Mouse (Mus musculus) stomach, embryonic 15.5 days (tissue): ENCODE measurements at regions not wholly inside any gene's neighbourhood (a gene's known extent, or its start where the extent isn't known, plus 50 kb on each side); places are given as distances from the start of the nearest gene placed in this dataset.

Source experiments
- ATAC-seq: fragments of 200-750 bp; cut with Nextera tagmentation; 2 replicates; pipeline ENCODE4 v1.8.0; 2017; ENCODE audit warnings: low read depth, moderate number of reproducible peaks, moderate TSS enrichment; ENCODE audit not compliant: insufficient read depth, low FRiP score
- H3K27ac ChIP-seq: fragments of 300-500 bp; sonication (generic); 2 replicates; pipeline ENCODE4 v1.5.1; 2015; ENCODE audit warnings: mild to moderate bottlenecking, inconsistent platforms
- H3K27me3 ChIP-seq: fragments of 300-500 bp; sonication (generic); replicated peaks from 2 replicates; pipeline ENCODE4 v1.6.1; 2015; ENCODE audit warnings: inconsistent platforms
- H3K36me3 ChIP-seq: fragments of 300-500 bp; sonication (generic); 2 replicates; pipeline ENCODE4 v1.6.1; 2015; ENCODE audit warnings: inconsistent platforms
- H3K4me1 ChIP-seq: fragments of 300-500 bp; sonication (generic); 2 replicates; pipeline ENCODE4 v1.6.1; 2015; ENCODE audit warnings: inconsistent platforms
- H3K4me2 ChIP-seq: fragments of 300-500 bp; sonication (generic); 2 replicates; pipeline ENCODE4 v1.6.1; 2015; ENCODE audit warnings: mild to moderate bottlenecking, inconsistent platforms
- H3K4me3 ChIP-seq: fragments of 300-500 bp; sonication (generic); replicated peaks from 2 replicates; pipeline ENCODE4 v1.5.1; 2015; ENCODE audit warnings: inconsistent platforms
- H3K9ac ChIP-seq: fragments of 300-500 bp; sonication (generic); 2 replicates; pipeline ENCODE4 v1.6.1; 2015; ENCODE audit warnings: inconsistent platforms
- H3K9me3 ChIP-seq: fragments of 300-500 bp; sonication (generic); 2 replicates; pipeline ENCODE4 v1.6.1; 2016; ENCODE audit warnings: inconsistent platforms
- WGBS: fragments of 180-500 bp; shearing (Covaris S2); methylation state at CpG from one replicate; pipeline ENCODE4 v1.1.7; 2015; 5-methylcytosine and 5-hydroxymethylcytosine counted together

- H3K9ac ChIP-seq, result no peak overlapping the region
- no peaks in the 10 kb centered on the region for H3K36me3 ChIP-seq
- H3K9me3 ChIP-seq, result no peaks in the 10 kb centered on the region
- no peak for ATAC-seq
- H3K27ac ChIP-seq, result 0 out of 2 replicates have a peak overlapping the region, but pooled peaks have one; percentile 11
- H3K4me2 ChIP-seq, result no peak overlapping the region
- H3K4me3 ChIP-seq, result no peak overlapping the region
- WGBS, result 68% methylated on average over 5 of the region's 5 CpGs
- no peaks in the 10 kb centered on the region for H3K27me3 ChIP-seq
- peaks cover 37% of the 10 kb centered on the region for H3K4me1 ChIP-seq
Observed at GRCm38 (mm10) chr2:30682146-30682825, 87.4 kb downstream of the Cstad start.

GRCm38 (mm10) chr2:30681642-30682041 is 86.8 kb downstream of the Cstad start:
- WGBS, result 52% methylated on average over 2 of the region's 2 CpGs
- Histone ChIP-seq H3K9me3 (no peaks in the 10 kb centered on the region), H3K4me3 (no peak overlapping the region), H3K4me2 (no peak overlapping the region), H3K4me1 (peaks cover 35% of the 10 kb centered on the region), H3K27me3 (no peaks in the 10 kb centered on the region), H3K27ac (no peak overlapping the region), H3K36me3 (no peaks in the 10 kb centered on the region), H3K9ac (no peak overlapping the region)
- ATAC-seq, result no peak

GRCm38 (mm10) chr2:30679041-30679440 is 84.2 kb downstream of the Cstad start:
- no peak overlapping the region for H3K9ac ChIP-seq
- no peak overlapping the region for H3K4me3 ChIP-seq
- H3K27me3 ChIP-seq, result no peaks in the 10 kb centered on the region
- no peak for ATAC-seq
- H3K9me3 ChIP-seq, result no peaks in the 10 kb centered on the region
- no peak overlapping the region for H3K27ac ChIP-seq
- no peaks in the 10 kb centered on the region for H3K36me3 ChIP-seq
- no peak overlapping the region for H3K4me2 ChIP-seq
- peaks cover 27% of the 10 kb centered on the region for H3K4me1 ChIP-seq

- H3K27ac ChIP-seq, result peak overlapping the region; percentile 95
- H3K27me3 ChIP-seq, result no peaks in the 10 kb centered on the region
- peak overlapping the region; percentile 34; the same call in 1 of the 2 replicates for H3K9ac ChIP-seq
- H3K36me3 ChIP-seq, result no peaks in the 10 kb centered on the region
- peaks cover 27% of the 10 kb centered on the region for H3K4me1 ChIP-seq
- peak; percentile 15; the same call in 1 of the 2 replicates for ATAC-seq
- peak overlapping the region; percentile 30 for H3K4me3 ChIP-seq
- H3K9me3 ChIP-seq, result no peaks in the 10 kb centered on the region
- peak overlapping the region; percentile 72 for H3K4me2 ChIP-seq
- WGBS, result 7% methylated on average over 5 of the region's 5 CpGs
Observed at GRCm38 (mm10) chr2:30677498-30677897, 82.7 kb downstream of the Cstad start.

GRCm38 (mm10) chr2:30676833-30677459 is 82.1 kb downstream of the Cstad start:
- under 1% methylated on average over 44 of the region's 44 CpGs for WGBS
- Histone ChIP-seq H3K36me3 (no peaks in the 10 kb centered on the region), H3K27ac (peak overlapping the region; percentile 95), H3K4me2 (peak overlapping the region; percentile 72), H3K4me1 (peaks cover 27% of the 10 kb centered on the region), H3K9ac (peak overlapping the region; percentile 34; the same call in 1 of the 2 replicates), H3K27me3 (no peaks in the 10 kb centered on the region), H3K9me3 (no peaks in the 10 kb centered on the region), H3K4me3 (peak overlapping the region; percentile 30)
- ATAC-seq, result peak; percentile 70

GRCm38 (mm10) chr2:30676450-30676832 is 81.6 kb downstream of the Cstad start:
- WGBS, result 13% methylated on average over 7 of the region's 7 CpGs
- no peaks in the 10 kb centered on the region for H3K9me3 ChIP-seq
- H3K4me2 ChIP-seq, result peak overlapping the region; percentile 72
- H3K36me3 ChIP-seq, result no peaks in the 10 kb centered on the region
- H3K4me3 ChIP-seq, result peak overlapping the region; percentile 30
- 0 out of 2 replicates have a peak overlapping the region, but pooled peaks have one; percentile 4 for H3K9ac ChIP-seq
- H3K27me3 ChIP-seq, result no peaks in the 10 kb centered on the region
- peak; percentile 4; the same call in 1 of the 2 replicates for ATAC-seq
- H3K27ac ChIP-seq, result peak overlapping the region; percentile 95
- peaks cover 26% of the 10 kb centered on the region for H3K4me1 ChIP-seq

- WGBS, result 86% methylated on average over 2 of the region's 2 CpGs
Observed at GRCm38 (mm10) chr2:30675839-30676238, 81.0 kb downstream of the Cstad start.

GRCm38 (mm10) chr2:30670836-30671586 is 76.2 kb downstream of the Cstad start:
- ATAC-seq, result no peak
- no peaks in the 10 kb centered on the region for H3K9me3 ChIP-seq
- no peaks in the 10 kb centered on the region for H3K27me3 ChIP-seq
- H3K36me3 ChIP-seq, result no peaks in the 10 kb centered on the region
- H3K27ac ChIP-seq, result no peak overlapping the region; the same call in 1 of the 2 replicates
- 66% methylated on average over 5 of the region's 5 CpGs for WGBS
- H3K9ac ChIP-seq, result no peak overlapping the region
- H3K4me3 ChIP-seq, result no peak overlapping the region
- no peak overlapping the region for H3K4me2 ChIP-seq
- H3K4me1 ChIP-seq, result peaks cover 18% of the 10 kb centered on the region

More at GRCm38 (mm10) chr2:30675839-30676238, 81.0 kb downstream of the Cstad start:
- H3K27me3 ChIP-seq, result no peaks in the 10 kb centered on the region
- peaks cover 22% of the 10 kb centered on the region for H3K4me1 ChIP-seq
- no peak for ATAC-seq
- H3K4me2 ChIP-seq, result no peak overlapping the region
- H3K36me3 ChIP-seq, result no peaks in the 10 kb centered on the region
- peak overlapping the region; percentile 95; the same call in 1 of the 2 replicates for H3K27ac ChIP-seq
- H3K9me3 ChIP-seq, result no peaks in the 10 kb centered on the region
- no peak overlapping the region for H3K9ac ChIP-seq
- no peak overlapping the region for H3K4me3 ChIP-seq

GRCm38 (mm10) chr2:30667468-30667867 is 72.6 kb downstream of the Cstad start:
- H3K27me3 ChIP-seq, result no peaks in the 10 kb centered on the region
- WGBS, result 18% methylated on average over 8 of the region's 8 CpGs
- no peaks in the 10 kb centered on the region for H3K36me3 ChIP-seq
- no peak overlapping the region for H3K4me3 ChIP-seq
- H3K9me3 ChIP-seq, result no peaks in the 10 kb centered on the region
- H3K9ac ChIP-seq, result no peak overlapping the region
- H3K4me2 ChIP-seq, result no peak overlapping the region
- peaks cover 25% of the 10 kb centered on the region for H3K4me1 ChIP-seq
- ATAC-seq, result no peak
- 0 out of 2 replicates have a peak overlapping the region, but pooled peaks have one; percentile 13 for H3K27ac ChIP-seq

GRCm38 (mm10) chr2:30661147-30661546 is 66.3 kb downstream of the Cstad start:
- no peaks in the 10 kb centered on the region for H3K9me3 ChIP-seq
- 59% methylated on average over 10 of the region's 10 CpGs for WGBS
- ATAC-seq, result no peak

GRCm38 (mm10) chr2:30660613-30660991 is 65.8 kb downstream of the Cstad start:
- no peak for ATAC-seq
- H3K4me1 ChIP-seq, result peaks cover 49% of the 10 kb centered on the region
- no peak overlapping the region for H3K4me3 ChIP-seq
- H3K27me3 ChIP-seq, result no peaks in the 10 kb centered on the region
- H3K27ac ChIP-seq, result peak overlapping the region; percentile 100
- 22% methylated on average over 10 of the region's 10 CpGs for WGBS
- H3K4me2 ChIP-seq, result no peak overlapping the region; the same call in 1 of the 2 replicates
- no peaks in the 10 kb centered on the region for H3K36me3 ChIP-seq
- H3K9ac ChIP-seq, result no peak overlapping the region
- no peaks in the 10 kb centered on the region for H3K9me3 ChIP-seq

More at GRCm38 (mm10) chr2:30661147-30661546, 66.3 kb downstream of the Cstad start:
- H3K4me1 ChIP-seq, result peaks cover 49% of the 10 kb centered on the region
- no peak overlapping the region for H3K9ac ChIP-seq
- no peaks in the 10 kb centered on the region for H3K27me3 ChIP-seq
- H3K27ac ChIP-seq, result no peak overlapping the region
- H3K4me3 ChIP-seq, result no peak overlapping the region
- H3K36me3 ChIP-seq, result no peaks in the 10 kb centered on the region
- no peak overlapping the region for H3K4me2 ChIP-seq
